Mouse (Mus musculus) right cerebral cortex, postnatal 25 days (tissue): Measurements from ENCODE around the gene Foxp2.

Source experiments
- DNase-seq: peaks from one replicate; pipeline ENCODE4 v3.0.0; 2022

Foxp2 gene

DNA sequence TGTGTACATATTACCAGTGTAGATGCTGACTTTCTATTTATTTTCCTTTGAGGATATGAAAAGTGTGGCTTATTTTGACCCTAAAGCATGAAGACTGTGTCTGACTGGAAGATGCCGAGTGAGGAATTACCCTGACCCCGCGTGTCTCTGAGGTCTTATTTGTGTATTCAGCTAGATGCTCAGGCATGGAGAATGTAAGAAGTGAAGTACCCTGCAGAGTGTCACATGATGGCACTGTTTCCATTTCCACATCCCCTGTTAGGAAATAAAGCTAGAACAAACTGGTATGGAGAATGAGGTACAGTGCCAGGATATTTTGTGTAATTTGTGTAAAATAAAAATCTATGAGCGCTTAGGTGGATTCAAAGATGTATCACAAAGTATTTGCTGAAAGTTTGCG lies 219.8 kb downstream of the Foxp2 start:
- no peak for DNase-seq

DNA sequence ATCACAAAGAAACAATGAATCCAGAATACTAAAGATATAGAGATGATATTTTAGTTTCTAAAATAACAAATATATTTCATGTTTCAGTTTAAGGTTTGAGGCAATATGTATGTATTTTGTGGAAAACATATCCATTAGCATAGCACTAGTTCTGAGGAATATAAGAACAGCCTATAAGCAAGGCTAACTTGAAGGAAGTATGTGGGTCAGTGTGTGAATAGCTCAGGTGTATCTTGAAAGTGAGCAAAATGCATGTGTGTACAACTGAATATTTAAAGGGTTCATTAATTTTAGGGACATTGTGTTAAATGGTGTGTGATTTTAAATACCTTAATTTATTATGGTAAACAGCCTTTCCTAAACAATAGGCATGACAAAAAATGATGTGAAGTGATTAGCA lies 220.2 kb downstream of the Foxp2 start:
- DNase-seq: no peak

DNA sequence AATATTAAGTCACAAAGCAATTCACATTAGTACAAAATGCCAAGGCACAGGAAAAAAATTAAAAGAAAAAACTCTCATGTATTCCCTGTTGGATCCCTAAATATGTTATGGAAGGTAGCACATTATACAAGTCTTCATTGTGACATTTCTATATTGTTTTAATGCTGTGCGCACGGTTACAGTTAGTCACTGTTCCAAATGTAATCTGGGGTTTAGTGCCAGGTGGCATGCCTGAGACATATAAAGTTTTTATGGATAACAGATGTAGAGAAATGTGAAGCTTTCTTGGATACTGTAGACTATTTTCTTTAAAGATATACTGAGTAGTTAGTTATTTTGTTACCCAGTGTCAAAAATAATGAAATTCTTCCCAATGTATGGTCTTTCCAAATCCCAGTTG lies 229.0 kb downstream of the Foxp2 start:
- no peak for DNase-seq

GRCm38 (mm10) chr6:15142094-15142493 lies 240.9 kb downstream of the Foxp2 start:
- DNase-seq: no peak

DNA sequence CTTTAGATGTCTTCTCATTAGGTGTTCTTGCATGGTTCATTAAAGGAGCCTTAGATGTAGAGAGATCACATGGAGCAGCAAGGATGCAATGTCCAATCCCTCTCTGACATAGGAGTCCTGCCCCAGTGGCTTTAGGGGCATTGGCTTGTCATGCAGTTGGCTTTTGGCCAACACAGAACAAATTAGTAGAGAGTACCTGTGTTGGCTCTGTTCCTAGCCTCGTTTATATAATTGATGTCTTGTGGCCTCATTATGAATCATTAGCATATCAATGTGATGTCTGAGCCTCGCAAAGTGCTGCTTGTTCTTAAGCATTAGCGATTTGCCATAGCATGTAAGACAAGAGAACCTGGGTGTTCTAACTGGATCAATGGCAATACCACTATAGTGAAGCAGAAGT lies 250.5 kb downstream of the Foxp2 start:
- DNase-seq: no peak

DNA sequence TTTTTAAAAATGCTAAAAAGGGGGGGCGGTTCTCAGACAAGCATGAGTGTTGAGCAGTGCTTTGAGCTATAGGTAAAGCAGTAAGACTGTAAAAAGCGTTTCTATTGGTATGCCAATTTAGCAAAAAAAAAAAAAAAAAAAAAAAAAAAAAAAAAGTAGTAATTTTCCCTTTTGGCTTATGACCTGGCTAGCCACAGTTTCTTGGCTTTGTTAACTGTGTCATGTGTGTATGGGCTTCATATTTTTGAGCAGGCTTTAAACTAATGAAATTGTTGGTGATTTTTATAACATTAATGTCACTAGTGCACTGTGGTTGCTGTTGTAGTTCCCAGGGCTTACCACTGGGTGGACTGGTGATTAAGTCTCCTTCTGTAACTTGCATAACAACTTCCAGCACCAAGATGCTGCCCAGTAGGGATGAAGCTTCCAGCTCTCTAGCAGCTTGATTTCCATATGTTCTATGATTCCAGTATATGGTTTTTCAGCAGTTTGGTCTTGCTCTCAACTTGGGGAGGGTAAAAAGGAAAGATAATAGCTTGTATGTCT lies 262.4 kb downstream of the Foxp2 start:
- no peak for DNase-seq

DNA sequence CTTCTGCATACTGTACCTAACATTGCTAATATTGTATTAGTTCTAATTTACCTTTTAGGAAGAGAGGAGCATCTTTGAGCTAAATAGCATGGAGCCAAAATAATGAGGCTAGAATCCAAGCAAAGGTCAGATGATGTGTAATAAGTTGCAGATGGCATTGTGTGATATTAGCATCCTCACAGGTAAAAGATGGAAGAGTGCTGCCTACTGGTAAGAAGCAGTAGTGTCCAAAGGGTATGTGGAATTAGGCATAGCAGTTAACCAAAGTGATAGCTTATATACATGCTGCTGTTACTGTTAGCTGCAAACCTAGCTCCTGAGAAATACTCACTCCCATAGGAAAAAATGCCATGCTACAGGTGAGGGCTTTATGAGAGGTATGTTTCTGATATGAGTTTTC lies 275.6 kb downstream of the Foxp2 start:
- DNase-seq: no peak

DNA sequence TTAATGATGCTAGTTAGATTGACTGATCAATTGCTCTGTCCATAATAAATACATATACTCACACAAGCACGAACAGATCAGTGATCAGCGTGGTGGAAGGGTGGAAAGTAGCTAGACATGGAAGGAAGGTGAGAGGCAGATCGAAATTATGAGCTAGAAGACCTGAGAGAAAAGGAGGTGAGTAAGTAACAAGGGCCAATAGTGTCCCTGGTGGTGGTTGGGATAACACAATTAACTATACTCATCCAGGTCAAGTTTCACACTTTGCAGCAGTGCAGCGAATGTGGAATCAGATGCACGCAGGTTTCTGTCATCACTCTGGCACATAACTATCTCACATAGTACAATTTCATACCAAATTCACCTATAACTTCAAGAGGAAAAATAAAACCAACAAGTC lies 291.7 kb downstream of the Foxp2 start:
- DNase-seq: no peak

GRCm38 (mm10) chr6:15242176-15242942 lies 341.2 kb downstream of the Foxp2 start:
- DNase-seq: no peak

- DNase-seq: no peak
Measured at GRCm38 (mm10) chr6:15257393-15257792, 356.2 kb downstream of the Foxp2 start.

- no peak for DNase-seq
Measured at GRCm38 (mm10) chr6:15257893-15258292, 356.7 kb downstream of the Foxp2 start.

DNA sequence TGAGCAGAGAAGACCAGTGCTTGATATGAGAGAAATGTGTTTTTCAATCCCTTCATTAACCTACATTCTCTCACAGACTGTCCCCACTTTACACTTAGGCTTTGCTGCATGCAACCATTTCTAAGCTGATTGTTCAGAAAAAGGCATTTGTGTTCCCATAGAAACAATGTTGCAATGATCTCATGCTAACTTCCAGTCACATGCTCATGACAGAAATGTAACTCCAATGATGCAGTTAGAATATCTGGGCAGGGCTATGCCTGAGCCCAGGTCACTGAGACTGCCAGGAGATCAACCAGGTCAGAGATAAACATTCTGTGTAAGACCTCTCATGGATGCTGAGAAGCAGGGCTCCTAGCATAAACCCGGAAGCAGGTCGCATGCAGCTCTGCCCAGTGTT lies 367.0 kb downstream of the Foxp2 start:
- DNase-seq: no peak

- DNase-seq: no peak
Measured at GRCm38 (mm10) chr6:15285213-15285612, 384.1 kb downstream of the Foxp2 start.

GRCm38 (mm10) chr6:15294081-15294480 lies 392.9 kb downstream of the Foxp2 start:
- no peak for DNase-seq

GRCm38 (mm10) chr6:15299279-15299678 lies 398.1 kb downstream of the Foxp2 start:
- DNase-seq: no peak

GRCm38 (mm10) chr6:15310671-15311070 lies 409.5 kb downstream of the Foxp2 start:
- no peak for DNase-seq

GRCm38 (mm10) chr6:15316948-15317347 lies 415.8 kb downstream of the Foxp2 start:
- no peak for DNase-seq

GRCm38 (mm10) chr6:15318343-15318742 lies 417.2 kb downstream of the Foxp2 start:
- no peak for DNase-seq

DNA sequence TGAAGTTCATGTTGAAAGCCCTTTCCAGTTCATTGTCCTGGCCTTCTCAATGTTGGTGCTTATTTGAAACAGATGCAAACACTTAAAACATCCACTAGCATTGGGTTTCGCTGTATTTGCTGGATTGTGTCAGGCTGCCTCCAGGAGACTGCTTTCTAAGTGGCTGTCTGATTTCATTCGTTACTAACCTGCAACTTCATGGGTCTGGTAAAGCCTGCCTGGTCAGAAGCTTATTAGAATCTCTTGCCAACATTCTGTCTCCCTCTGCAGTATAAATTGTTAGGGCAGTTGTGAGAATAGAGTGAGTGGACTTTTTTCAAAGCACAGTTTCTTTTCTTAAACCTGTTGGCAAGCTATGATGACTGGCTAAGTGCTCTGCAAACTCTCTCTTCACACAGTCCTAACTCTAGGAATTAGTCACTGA lies 420.4 kb downstream of the Foxp2 start:
- DNase-seq: no peak

- no peak for DNase-seq
Measured at GRCm38 (mm10) chr6:15323099-15323498, 421.9 kb downstream of the Foxp2 start.

- DNase-seq: no peak
Measured at GRCm38 (mm10) chr6:15347705-15348104, 446.6 kb downstream of the Foxp2 start.

DNA sequence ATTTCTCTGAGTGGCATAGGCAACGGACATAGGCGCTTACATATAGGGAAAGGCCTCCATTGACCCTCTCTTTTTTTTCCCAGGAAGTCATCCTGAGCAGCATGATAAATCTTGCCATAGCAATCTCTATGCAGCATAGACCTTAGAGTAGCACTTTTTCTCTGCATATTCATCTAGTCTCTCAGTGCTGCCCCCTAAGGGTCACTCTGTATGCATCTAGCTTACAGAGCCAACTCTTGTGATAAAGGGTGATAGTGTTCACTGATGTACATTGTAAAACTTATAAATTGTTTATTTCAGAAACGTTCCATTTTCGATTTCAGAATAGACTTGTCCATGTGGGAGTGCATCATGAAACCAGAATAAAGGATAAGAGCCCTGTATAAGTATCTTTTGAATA lies 454.7 kb downstream of the Foxp2 start:
- DNase-seq: no peak

DNA sequence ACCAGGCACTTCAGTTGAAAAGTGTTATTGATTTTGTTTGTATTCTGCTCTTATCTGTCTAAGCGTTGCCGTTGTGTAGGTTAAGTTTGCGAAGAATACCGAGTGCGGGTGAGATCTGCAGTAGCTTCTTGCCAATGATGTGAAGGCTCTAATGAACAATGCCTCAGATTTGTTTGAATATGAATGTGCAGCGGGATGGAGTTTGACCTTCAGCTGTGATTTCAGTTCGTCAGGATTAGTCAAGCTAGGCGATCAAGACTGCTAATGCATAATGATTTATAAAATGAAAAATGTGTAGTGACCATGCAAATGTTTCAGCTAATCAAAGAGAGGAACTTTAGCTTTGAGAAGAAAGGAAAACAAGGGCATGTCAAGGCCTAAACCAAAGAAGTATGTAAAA lies 469.1 kb downstream of the Foxp2 start:
- DNase-seq: no peak

GRCm38 (mm10) chr6:15370827-15371226 lies 469.7 kb downstream of the Foxp2 start:
- DNase-seq: no peak

DNA sequence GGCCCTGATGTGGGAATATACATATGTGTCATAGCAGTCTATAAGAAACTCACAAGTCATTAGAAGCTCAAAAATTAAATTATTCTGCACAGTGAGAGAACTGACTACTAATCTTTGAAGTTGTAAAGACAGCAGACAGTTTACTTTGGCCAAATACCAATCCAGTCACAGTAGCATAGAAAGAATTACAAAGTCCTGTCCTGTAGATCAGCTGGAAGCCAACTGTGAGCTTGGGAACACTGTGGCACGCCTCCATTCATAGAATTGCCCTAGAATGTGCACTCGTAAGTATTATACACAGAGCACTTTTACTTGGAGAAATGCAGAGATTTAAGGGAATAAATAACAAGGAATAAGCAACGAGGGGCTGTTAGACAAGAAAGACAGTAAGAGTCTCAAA lies 472.5 kb downstream of the Foxp2 start:
- no peak for DNase-seq
